Mouse (Mus musculus): ENCODE results near the gene Arhgef39. TPM values are rescaled to one million over a fixed set of nuclear protein-coding genes. Genes with fewer than 3 reads are reported as not detected.

Arhgef39 gene
- polyA plus RNA-seq, 1 experiment = 5.7 TPM

GRCm38 (mm10) chr4:43483535-43484091 is 15.9 kb downstream of the Arhgef39 start, which contains the start of gene Sit1:
Sit1 (minus strand) TSS chr4:43483734.
- H3K4me3 ChIP-seq = no peak within 1 kb of the TSS

GRCm38 (mm10) chr4:43482591-43482990 is 16.9 kb downstream of the Arhgef39 start:
- Histone ChIP-seq H3K27me3 (ENCODE audit: control insufficient read depth, insufficient read depth, insufficient read length) (no peaks in the 10 kb centered on the region), H3K4me3 (no peak overlapping the region), H3K79me2 (ENCODE audit: control insufficient read depth, insufficient read depth) (no peaks in the 10 kb centered on the region), H3K4me2 (ENCODE audit: low read depth) (no peak overlapping the region), H3K36me3 (ENCODE audit: control insufficient read depth, insufficient read depth) (no peaks in the 10 kb centered on the region), H3ac (ENCODE audit: control insufficient read depth, insufficient read length) (no peak overlapping the region)
- TF ChIP-seq MYOD1 (IDR thresholded peaks at IDR 0.05; ENCODE audit: control insufficient read depth in 1 of 3, insufficient read length in 2 of 3, low read depth in 2 of 3) (no peak), MYOG (IDR thresholded peaks at IDR 0.05; ENCODE audit: control insufficient read depth in 1 of 3, insufficient read depth in 1 of 3, insufficient read length in 2 of 3, low read depth in 2 of 3) (no peak), SRF (IDR thresholded peaks at IDR 0.05; ENCODE audit: control insufficient read depth, insufficient read length, low read depth) (no peak), CEBPB (IDR thresholded peaks at IDR 0.05; ENCODE audit: insufficient read depth, poor library complexity, severe bottlenecking) (no peak)

More at GRCm38 (mm10) chr4:43483535-43484091, 15.9 kb downstream of the Arhgef39 start, which contains the start of gene Sit1:
- H3K79me2 ChIP-seq (ENCODE audit: control insufficient read depth, insufficient read depth) = no peaks in the 10 kb centered on the region
- no peaks in the 10 kb centered on the region for H3K36me3 ChIP-seq (ENCODE audit: control insufficient read depth, insufficient read depth)
- no peaks in the 10 kb centered on the region for H3K27me3 ChIP-seq (ENCODE audit: control insufficient read depth, insufficient read depth, insufficient read length)
- H3ac ChIP-seq (ENCODE audit: control insufficient read depth, insufficient read length) = no peak within 1 kb of the TSS
- TF ChIP-seq MYOG (IDR thresholded peaks at IDR 0.05; ENCODE audit: control insufficient read depth in 1 of 3, insufficient read depth in 1 of 3, insufficient read length in 2 of 3, low read depth in 2 of 3) (no peak), TCF3 (IDR thresholded peaks at IDR 0.05; ENCODE audit: insufficient read length, low read depth) (no peak), POLR2A (IDR thresholded peaks at IDR 0.05; ENCODE audit: insufficient read length, low read depth) (no peak), E2F4 (IDR thresholded peaks at IDR 0.05; ENCODE audit: insufficient read depth) (no peak), POLR2AphosphoS2 (IDR thresholded peaks at IDR 0.05; ENCODE audit: insufficient read length, low read depth) (no peak), MAX (IDR thresholded peaks at IDR 0.05; ENCODE audit: low read depth) (no peak), MYOD1 (IDR thresholded peaks at IDR 0.05; ENCODE audit: control insufficient read depth in 1 of 3, insufficient read length in 2 of 3, low read depth in 2 of 3) (no peak), TCF12 (IDR thresholded peaks at IDR 0.05; ENCODE audit: insufficient read depth, poor library complexity, severe bottlenecking) (no peak), REST (IDR thresholded peaks at IDR 0.05; ENCODE audit: insufficient read depth, insufficient read length) (no peak), SRF (IDR thresholded peaks at IDR 0.05; ENCODE audit: control insufficient read depth, insufficient read length, low read depth) (no peak), CEBPB (IDR thresholded peaks at IDR 0.05; ENCODE audit: insufficient read depth, poor library complexity, severe bottlenecking) (no peak), USF1 (IDR thresholded peaks at IDR 0.05; ENCODE audit: low read depth) (no peak)
- H3K4me2 ChIP-seq (ENCODE audit: low read depth) = no peak within 1 kb of the TSS

DNA sequence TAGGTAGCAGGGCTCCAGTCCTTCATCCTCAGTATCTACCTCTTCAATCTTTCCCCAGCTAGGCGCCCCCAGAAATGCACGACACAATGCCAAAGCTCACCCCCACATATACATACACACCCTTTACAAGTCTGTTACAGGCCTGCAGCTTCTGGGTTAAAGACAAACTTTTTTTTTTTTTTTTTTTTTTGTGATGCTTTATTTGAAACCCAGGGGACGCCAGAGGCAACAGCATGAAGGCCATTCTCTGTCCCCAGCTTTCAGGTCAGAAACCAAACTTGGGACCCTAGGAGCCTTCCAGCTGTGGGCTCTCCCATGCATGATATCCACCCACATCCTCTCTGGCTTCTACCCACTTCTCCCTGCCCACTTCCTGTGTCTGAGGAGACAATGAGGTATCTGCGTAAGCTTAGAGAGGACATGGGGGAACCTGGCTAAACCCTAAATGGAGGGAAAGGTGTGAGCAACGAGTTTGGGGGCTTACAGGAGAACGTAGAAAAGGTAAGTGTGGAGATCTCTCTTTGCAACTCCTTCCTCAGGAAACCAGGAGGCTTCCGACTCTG is 17.5 kb downstream of the Arhgef39 start:
- no peak overlapping the region for H3K4me3 ChIP-seq
- H3K27me3 ChIP-seq (ENCODE audit: control insufficient read depth, insufficient read depth, insufficient read length) = no peaks in the 10 kb centered on the region
- H3K79me2 ChIP-seq (ENCODE audit: control insufficient read depth, insufficient read depth) = no peaks in the 10 kb centered on the region
- TF ChIP-seq USF1 (IDR thresholded peaks at IDR 0.05; ENCODE audit: low read depth) (no peak), POLR2A (IDR thresholded peaks at IDR 0.05; ENCODE audit: insufficient read length, low read depth) (no peak), MYOG (IDR thresholded peaks at IDR 0.05; ENCODE audit: control insufficient read depth in 1 of 3, insufficient read depth in 1 of 3, insufficient read length in 2 of 3, low read depth in 2 of 3) (no peak), TCF3 (IDR thresholded peaks at IDR 0.05; ENCODE audit: insufficient read length, low read depth) (no peak), E2F4 (IDR thresholded peaks at IDR 0.05; ENCODE audit: insufficient read depth) (no peak), SRF (IDR thresholded peaks at IDR 0.05; ENCODE audit: control insufficient read depth, insufficient read length, low read depth) (no peak), MYOD1 (IDR thresholded peaks at IDR 0.05; ENCODE audit: control insufficient read depth in 1 of 3, insufficient read length in 2 of 3, low read depth in 2 of 3) (no peak), CEBPB (IDR thresholded peaks at IDR 0.05; ENCODE audit: insufficient read depth, poor library complexity, severe bottlenecking) (no peak), REST (IDR thresholded peaks at IDR 0.05; ENCODE audit: insufficient read depth, insufficient read length) (no peak), TCF12 (IDR thresholded peaks at IDR 0.05; ENCODE audit: insufficient read depth, poor library complexity, severe bottlenecking) (no peak)
- no peak overlapping the region for H3ac ChIP-seq (ENCODE audit: control insufficient read depth, insufficient read length)
- no peaks in the 10 kb centered on the region for H3K36me3 ChIP-seq (ENCODE audit: control insufficient read depth, insufficient read depth)
- no peak overlapping the region for H3K4me2 ChIP-seq (ENCODE audit: low read depth)

GRCm38 (mm10) chr4:43480985-43481384 is 18.5 kb downstream of the Arhgef39 start:
- TF ChIP-seq USF1 (IDR thresholded peaks at IDR 0.05; ENCODE audit: low read depth) (no peak), MYOG (IDR thresholded peaks at IDR 0.05; ENCODE audit: control insufficient read depth in 1 of 3, insufficient read depth in 1 of 3, insufficient read length in 2 of 3, low read depth in 2 of 3) (no peak), REST (IDR thresholded peaks at IDR 0.05; ENCODE audit: insufficient read depth, insufficient read length) (no peak), MAX (IDR thresholded peaks at IDR 0.05; ENCODE audit: low read depth) (no peak), TCF3 (IDR thresholded peaks at IDR 0.05; ENCODE audit: insufficient read length, low read depth) (no peak), MYOD1 (IDR thresholded peaks at IDR 0.05; ENCODE audit: control insufficient read depth in 1 of 3, insufficient read length in 2 of 3, low read depth in 2 of 3) (no peak)
- Histone ChIP-seq H3K79me2 (ENCODE audit: control insufficient read depth, insufficient read depth) (no peaks in the 10 kb centered on the region), H3K4me3 (no peak overlapping the region), H3K36me3 (ENCODE audit: control insufficient read depth, insufficient read depth) (no peaks in the 10 kb centered on the region), H3K4me2 (ENCODE audit: low read depth) (no peak overlapping the region), H3K27me3 (ENCODE audit: control insufficient read depth, insufficient read depth, insufficient read length) (no peaks in the 10 kb centered on the region), H3ac (ENCODE audit: control insufficient read depth, insufficient read length) (no peak overlapping the region)

Data from myocyte (in vitro differentiated cells).